Mouse (Mus musculus) olfactory bulb, adult 2 months (tissue): ENCODE results near the gene Vstm2b. TPM values are rescaled to one million over a fixed set of nuclear protein-coding genes. Genes with fewer than 3 reads are reported as not detected.

Experiments
- H3K27ac ChIP-seq: fragments of 200-500 bp; 2 replicates; pipeline ENCODE4 v1.5.1; 2012; ENCODE audit warnings: low read depth, low read length; ENCODE audit not compliant: insufficient read depth
- H3K4me1 ChIP-seq: fragments of 200-500 bp; 2 replicates; pipeline ENCODE4 v1.6.1; 2012; ENCODE audit warnings: low read length; ENCODE audit not compliant: control insufficient read depth, insufficient read depth
- H3K4me3 ChIP-seq: fragments of 200-500 bp; 2 replicates; pipeline ENCODE4 v1.5.1; 2012; ENCODE audit warnings: mild to moderate bottlenecking, low read depth, low read length, moderate library complexity; ENCODE audit not compliant: insufficient read depth
- CTCF ChIP-seq: fragments of 200-500 bp; IDR thresholded peaks from 2 replicates; pipeline ENCODE4 v1.5.1; 2012; ENCODE audit warnings: low read depth, mild to moderate bottlenecking, low read length, moderate library complexity; ENCODE audit not compliant: insufficient read depth
- POLR2A ChIP-seq: fragments of 200-500 bp; IDR thresholded peaks from 2 replicates; pipeline ENCODE4 v1.6.1; 2012; ENCODE audit warnings: mild to moderate bottlenecking, low read depth, low read length, moderate library complexity; ENCODE audit not compliant: insufficient read depth
- WGBS: fragments of 180-500 bp; shearing (Covaris S2); methylation state at CpG from one replicate; pipeline ENCODE4 v1.1.7; 2018; 5-methylcytosine and 5-hydroxymethylcytosine counted together
- polyA plus RNA-seq: library from polyadenylated mRNA; stranded (reverse); fragments of >200 nt; gene quantifications from 2 replicates; pipeline ENCODE4 v1.2.4, GENCODE M21; 2012; ENCODE audit warnings: low replicate concordance; ENCODE audit not compliant: missing spikeins, insufficient read depth, insufficient read length

The Vstm2b gene
- polyA plus RNA-seq, 1 experiment: not detected

DNA sequence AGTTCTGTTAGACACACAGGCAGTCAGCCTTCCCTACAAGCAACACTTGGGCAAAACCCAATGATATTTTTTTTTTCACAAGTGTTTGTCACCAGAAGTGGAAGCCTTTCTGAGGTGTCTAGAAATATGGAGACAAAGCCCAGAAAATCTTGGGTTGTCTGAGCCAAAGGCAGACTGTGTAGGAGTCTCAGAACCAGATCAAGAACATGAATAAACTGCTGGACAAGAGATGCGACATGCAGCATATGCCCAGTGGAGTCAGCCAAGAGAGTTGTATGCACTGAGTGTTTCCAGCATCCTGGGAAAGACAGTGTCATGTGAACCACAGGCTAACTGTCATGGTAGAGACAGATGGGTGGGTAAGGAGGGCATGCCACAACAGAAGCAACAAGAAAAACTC, 41.2 kb downstream of the Vstm2b start:
- TF ChIP-seq POLR2A: no peak
- TF ChIP-seq CTCF: no peak
- Histone ChIP-seq H3K27ac (no peak overlapping the region), H3K4me1 (no peaks in the 10 kb centered on the region), H3K4me3 (no peak overlapping the region)
- WGBS: 94% methylated on average over 1 of the region's 1 CpGs

DNA sequence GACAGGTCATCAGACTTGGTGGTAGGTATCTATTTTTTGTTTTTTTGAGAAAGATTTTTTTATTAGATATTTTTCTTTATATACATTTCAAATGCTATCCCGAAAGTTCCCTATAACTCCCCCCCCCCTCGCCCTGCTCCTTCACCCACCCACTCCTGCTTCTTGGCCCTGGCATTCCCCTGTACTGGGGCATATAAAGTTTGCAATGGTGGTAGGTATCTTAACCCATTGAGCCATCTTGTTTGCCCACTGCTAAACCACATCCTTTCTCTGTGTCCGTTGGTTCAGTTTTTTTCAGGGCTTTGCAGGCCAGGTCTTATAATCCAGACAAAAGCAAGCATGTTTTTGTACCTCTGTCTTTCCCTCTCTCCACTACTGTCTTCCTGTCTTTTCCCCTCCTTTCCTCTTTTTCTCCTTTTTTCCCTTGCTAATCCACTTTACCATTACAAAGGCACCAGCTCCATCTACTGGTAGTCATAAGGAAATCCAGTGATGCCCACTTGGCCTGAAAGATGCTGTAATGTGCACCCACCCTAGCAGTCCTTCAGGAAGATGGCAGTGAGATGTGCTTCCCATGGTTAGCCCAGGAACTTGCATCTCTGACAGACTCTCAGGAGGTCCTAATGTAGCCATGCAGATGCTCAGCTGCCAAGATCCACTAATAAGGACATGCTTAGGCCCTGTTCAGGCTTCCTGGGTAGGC, 44.3 kb downstream of the Vstm2b start:
- Histone ChIP-seq H3K27ac (no peak overlapping the region), H3K4me1 (no peaks in the 10 kb centered on the region), H3K4me3 (no peak overlapping the region)
- 43% methylated on average over 3 of the region's 3 CpGs for WGBS
- TF ChIP-seq POLR2A (no peak), CTCF (no peak)

Other genes with a start within 250 kb of the Vstm2b start
- gene 4930433I11Rik, start 89.2 kb downstream of the Vstm2b start, polyA plus RNA-seq: not detected in 2 replicates
- gene Gm4884, start 134.4 kb downstream of the Vstm2b start, polyA plus RNA-seq: not detected in 2 replicates